Mouse (Mus musculus): ENCODE results near the gene Spry2. TPM values are rescaled to one million over a fixed set of nuclear protein-coding genes. Genes with fewer than 3 reads are reported as not detected.
A peak's percentile ranks its signal among the peaks of the same experiment; 100 is the strongest.

The Spry2 gene
- polyA plus RNA-seq, 1 experiment = 69.6 TPM

GRCm38 (mm10) chr14:105862199-105862598 lies 34.4 kb downstream of the Spry2 start:
- peaks cover 2% of the 10 kb centered on the region for H3K9me3 ChIP-seq (replicated peaks; ENCODE audit: control insufficient read depth, insufficient read depth, low read length, poor library complexity, severe bottlenecking)
- H3K27ac ChIP-seq (ENCODE audit: insufficient read depth, low read length) = peak overlapping the region; percentile 98
- H3K4me3 ChIP-seq (ENCODE audit: low read depth, low read length) = peak overlapping the region; percentile 1
- H3K36me3 ChIP-seq (ENCODE audit: control insufficient read depth, insufficient read depth, low read length, poor library complexity, severe bottlenecking) = no peaks in the 10 kb centered on the region
- H3K27me3 ChIP-seq (ENCODE audit: control insufficient read depth, insufficient read depth, low read length, poor library complexity, severe bottlenecking) = no peaks in the 10 kb centered on the region
- peak overlapping the region; percentile 67 for H3K9ac ChIP-seq (ENCODE audit: low read depth, poor library complexity, severe bottlenecking)
- TF ChIP-seq POLR2A (IDR thresholded peaks at IDR 0.05; ENCODE audit: insufficient read depth, low read length) = no peak
- peak; percentile 89 for TF ChIP-seq EP300 (IDR thresholded peaks at IDR 0.05; ENCODE audit: insufficient read depth, low read depth, low read length)
- no peaks in the 10 kb centered on the region for H3K4me1 ChIP-seq (ENCODE audit: control insufficient read depth, insufficient read depth, low read length)

- no peak for TF ChIP-seq CTCF (IDR thresholded peaks at IDR 0.05; ENCODE audit: low read depth, low read length)
- peak; percentile 99 for TF ChIP-seq EP300 (IDR thresholded peaks at IDR 0.05; ENCODE audit: insufficient read depth, low read depth, low read length)
- no peak for TF ChIP-seq POLR2A (IDR thresholded peaks at IDR 0.05; ENCODE audit: insufficient read depth, low read length)
- H3K4me3 ChIP-seq (ENCODE audit: low read depth, low read length) = no peak overlapping the region
- H3K9ac ChIP-seq (ENCODE audit: low read depth, poor library complexity, severe bottlenecking) = no peak overlapping the region
- H3K36me3 ChIP-seq (ENCODE audit: control insufficient read depth, insufficient read depth, low read length, poor library complexity, severe bottlenecking) = peaks cover 4% of the 10 kb centered on the region; the same call in 1 of the 2 replicates
- peaks cover 12% of the 10 kb centered on the region for H3K9me3 ChIP-seq (replicated peaks; ENCODE audit: control insufficient read depth, insufficient read depth, low read length, poor library complexity, severe bottlenecking)
- peak overlapping the region; percentile 99 for H3K27ac ChIP-seq (ENCODE audit: insufficient read depth, low read length)
- no peaks in the 10 kb centered on the region for H3K4me1 ChIP-seq (ENCODE audit: control insufficient read depth, insufficient read depth, low read length)
- no peaks in the 10 kb centered on the region for H3K27me3 ChIP-seq (ENCODE audit: control insufficient read depth, insufficient read depth, low read length, poor library complexity, severe bottlenecking)
Observed at GRCm38 (mm10) chr14:105860920-105861319, 35.7 kb downstream of the Spry2 start.

GRCm38 (mm10) chr14:105860276-105860675 lies 36.3 kb downstream of the Spry2 start:
- no peak overlapping the region for H3K4me3 ChIP-seq (ENCODE audit: low read depth, low read length)

GRCm38 (mm10) chr14:105859876-105860275 lies 36.7 kb downstream of the Spry2 start:
- H3K4me3 ChIP-seq (ENCODE audit: low read depth, low read length) = no peak overlapping the region
- H3K27me3 ChIP-seq (ENCODE audit: control insufficient read depth, insufficient read depth, low read length, poor library complexity, severe bottlenecking) = no peaks in the 10 kb centered on the region
- H3K9me3 ChIP-seq (replicated peaks; ENCODE audit: control insufficient read depth, insufficient read depth, low read length, poor library complexity, severe bottlenecking) = peaks cover 20% of the 10 kb centered on the region
- peak overlapping the region; percentile 61 for H3K9ac ChIP-seq (ENCODE audit: low read depth, poor library complexity, severe bottlenecking)
- peaks cover 8% of the 10 kb centered on the region; the same call in 1 of the 2 replicates for H3K36me3 ChIP-seq (ENCODE audit: control insufficient read depth, insufficient read depth, low read length, poor library complexity, severe bottlenecking)
- H3K4me1 ChIP-seq (ENCODE audit: control insufficient read depth, insufficient read depth, low read length) = no peaks in the 10 kb centered on the region
- TF ChIP-seq POLR2A (IDR thresholded peaks at IDR 0.05; ENCODE audit: insufficient read depth, low read length) (no peak), EP300 (IDR thresholded peaks at IDR 0.05; ENCODE audit: insufficient read depth, low read depth, low read length) (no peak), CTCF (IDR thresholded peaks at IDR 0.05; ENCODE audit: low read depth, low read length) (no peak)
- H3K27ac ChIP-seq (ENCODE audit: insufficient read depth, low read length) = peak overlapping the region; percentile 99

More at GRCm38 (mm10) chr14:105860276-105860675, 36.3 kb downstream of the Spry2 start:
- H3K9ac ChIP-seq (ENCODE audit: low read depth, poor library complexity, severe bottlenecking) = peak overlapping the region; percentile 61
- H3K4me1 ChIP-seq (ENCODE audit: control insufficient read depth, insufficient read depth, low read length) = no peaks in the 10 kb centered on the region
- H3K9me3 ChIP-seq (replicated peaks; ENCODE audit: control insufficient read depth, insufficient read depth, low read length, poor library complexity, severe bottlenecking) = peaks cover 18% of the 10 kb centered on the region
- peak overlapping the region; percentile 99 for H3K27ac ChIP-seq (ENCODE audit: insufficient read depth, low read length)
- TF ChIP-seq EP300 (IDR thresholded peaks at IDR 0.05; ENCODE audit: insufficient read depth, low read depth, low read length) (no peak), POLR2A (IDR thresholded peaks at IDR 0.05; ENCODE audit: insufficient read depth, low read length) (no peak), CTCF (IDR thresholded peaks at IDR 0.05; ENCODE audit: low read depth, low read length) (no peak)
- no peaks in the 10 kb centered on the region for H3K27me3 ChIP-seq (ENCODE audit: control insufficient read depth, insufficient read depth, low read length, poor library complexity, severe bottlenecking)
- H3K36me3 ChIP-seq (ENCODE audit: control insufficient read depth, insufficient read depth, low read length, poor library complexity, severe bottlenecking) = peaks cover 8% of the 10 kb centered on the region; the same call in 1 of the 2 replicates

GRCm38 (mm10) chr14:105859368-105859767 lies 37.3 kb downstream of the Spry2 start:
- H3K27ac ChIP-seq (ENCODE audit: insufficient read depth, low read length) = peak overlapping the region; percentile 99
- TF ChIP-seq POLR2A (IDR thresholded peaks at IDR 0.05; ENCODE audit: insufficient read depth, low read length) = no peak
- TF ChIP-seq CTCF (IDR thresholded peaks at IDR 0.05; ENCODE audit: low read depth, low read length) = no peak
- peak; percentile 100 for TF ChIP-seq EP300 (IDR thresholded peaks at IDR 0.05; ENCODE audit: insufficient read depth, low read depth, low read length)
- peaks cover 8% of the 10 kb centered on the region; the same call in 1 of the 2 replicates for H3K36me3 ChIP-seq (ENCODE audit: control insufficient read depth, insufficient read depth, low read length, poor library complexity, severe bottlenecking)
- H3K4me1 ChIP-seq (ENCODE audit: control insufficient read depth, insufficient read depth, low read length) = no peaks in the 10 kb centered on the region
- no peak overlapping the region for H3K4me3 ChIP-seq (ENCODE audit: low read depth, low read length)
- H3K9me3 ChIP-seq (replicated peaks; ENCODE audit: control insufficient read depth, insufficient read depth, low read length, poor library complexity, severe bottlenecking) = peaks cover 20% of the 10 kb centered on the region
- H3K9ac ChIP-seq (ENCODE audit: low read depth, poor library complexity, severe bottlenecking) = peak overlapping the region; percentile 61; the same call in 1 of the 2 replicates
- H3K27me3 ChIP-seq (ENCODE audit: control insufficient read depth, insufficient read depth, low read length, poor library complexity, severe bottlenecking) = no peaks in the 10 kb centered on the region

GRCm38 (mm10) chr14:105858935-105859334 lies 37.7 kb downstream of the Spry2 start:
- TF ChIP-seq CTCF (IDR thresholded peaks at IDR 0.05; ENCODE audit: low read depth, low read length) (no peak), POLR2A (IDR thresholded peaks at IDR 0.05; ENCODE audit: insufficient read depth, low read length) (no peak), EP300 (IDR thresholded peaks at IDR 0.05; ENCODE audit: insufficient read depth, low read depth, low read length) (peak; percentile 80; the same call in 1 of the 2 replicates)
- Histone ChIP-seq H3K4me1 (ENCODE audit: control insufficient read depth, insufficient read depth, low read length) (no peaks in the 10 kb centered on the region), H3K27me3 (ENCODE audit: control insufficient read depth, insufficient read depth, low read length, poor library complexity, severe bottlenecking) (no peaks in the 10 kb centered on the region), H3K9ac (ENCODE audit: low read depth, poor library complexity, severe bottlenecking) (0 out of 2 replicates have a peak overlapping the region, but pooled peaks have one; percentile 47), H3K27ac (ENCODE audit: insufficient read depth, low read length) (peak overlapping the region; percentile 99), H3K36me3 (ENCODE audit: control insufficient read depth, insufficient read depth, low read length, poor library complexity, severe bottlenecking) (peaks cover 8% of the 10 kb centered on the region; the same call in 1 of the 2 replicates), H3K9me3 (replicated peaks; ENCODE audit: control insufficient read depth, insufficient read depth, low read length, poor library complexity, severe bottlenecking) (peaks cover 21% of the 10 kb centered on the region), H3K4me3 (ENCODE audit: low read depth, low read length) (0 out of 2 replicates have a peak overlapping the region, but pooled peaks have one; percentile 10)
